Mouse (Mus musculus) G1E (cell line): ENCODE results near the gene Klf15. TPM values are rescaled to one million over a fixed set of nuclear protein-coding genes. Genes with fewer than 3 reads are reported as not detected.

Experiments
- ATAC-seq: 2 replicates; pipeline ENCODE4 v1.8.0; 2016; ENCODE audit warnings: mild to moderate bottlenecking; ENCODE audit not compliant: insufficient number of reproducible peaks, poor library complexity, low FRiP score, severe bottlenecking; ENCODE audit errors: extremely low read depth
- DNase-seq: peaks from one replicate; pipeline ENCODE4 v3.0.0; 2012; ENCODE audit warnings: low spot score
- H3K27me3 ChIP-seq: 2 replicates; pipeline ENCODE4 v1.6.1; 2012; ENCODE audit warnings: mild to moderate bottlenecking, low read length, inconsistent platforms; ENCODE audit not compliant: insufficient read depth
- H3K36me3 ChIP-seq: replicated peaks from 2 replicates; pipeline ENCODE3; 2012; ENCODE audit warnings: mild to moderate bottlenecking, inconsistent platforms
- H3K4me1 ChIP-seq: 2 replicates; pipeline ENCODE4 v1.6.1; 2012; ENCODE audit warnings: low read depth, low read length, inconsistent platforms, mixed read lengths; ENCODE audit not compliant: insufficient read depth
- H3K4me3 ChIP-seq: 2 replicates; pipeline ENCODE4 v1.5.1; 2012; ENCODE audit warnings: low read depth, mild to moderate bottlenecking, inconsistent platforms, low read length, moderate library complexity, mixed read lengths
- H3K9me3 ChIP-seq: replicated peaks from 2 replicates; pipeline ENCODE4 v1.6.1; 2012; ENCODE audit warnings: inconsistent platforms
- CTCF ChIP-seq: IDR thresholded peaks from 2 replicates; pipeline ENCODE4 v1.5.1; 2012; ENCODE audit warnings: low read depth, low read length, inconsistent platforms, mixed read lengths
- GATA1 ChIP-seq: IDR thresholded peaks from 2 replicates; pipeline ENCODE4 v1.6.1; 2012; ENCODE audit warnings: borderline replicate concordance, low read length, inconsistent platforms, mixed read lengths
- GATA2 ChIP-seq: IDR thresholded peaks from 2 replicates; pipeline ENCODE4 v1.6.1; 2012; ENCODE audit warnings: low read depth, low read length, inconsistent platforms, borderline replicate concordance
- POLR2AphosphoS5 ChIP-seq: IDR thresholded peaks from 2 replicates; pipeline ENCODE4 v1.6.1; 2012; ENCODE audit warnings: low read depth, low read length, inconsistent platforms; ENCODE audit not compliant: insufficient replicate concordance
- TAL1 ChIP-seq: conservative IDR thresholded peaks from 2 replicates; pipeline ENCODE4 v1.6.1; 2012; ENCODE audit warnings: low read depth, low read length, inconsistent platforms, mixed read lengths
- polyA plus RNA-seq: library from polyadenylated mRNA; stranded (reverse); fragments of >175 nt; gene quantifications from 2 replicates; pipeline ENCODE4 v1.2.3, GENCODE M21; 2012
- total RNA-seq, 2 experiments: library from RNA; stranded (forward) in 1 of 2; stranded (reverse) in 1 of 2; fragments of 200-1000 nt in 1 of 2; fragments of >200 nt in 1 of 2; fragmentation: Nextera tagmentation in 1 of 2; gene quantifications; 2 replicates each; pipeline ENCODE4 v1.2.3; 2014 to 2017

Klf15 gene
- total and polyA plus RNA-seq, 3 experiments: 0.05 TPM; not detected in 2

- TF ChIP-seq POLR2AphosphoS5: no peak
- Histone ChIP-seq H3K27me3 (peaks cover 7% of the 10 kb centered on the region; the same call in 1 of the 2 replicates), H3K9me3 (no peaks in the 10 kb centered on the region), H3K36me3 (no peaks in the 10 kb centered on the region), H3K4me3 (no peak overlapping the region), H3K4me1 (no peaks in the 10 kb centered on the region)
- ATAC-seq: no peak
- no peak for DNase-seq
Measured at GRCm38 (mm10) chr6:90494566-90494965, 32.2 kb downstream of the Klf15 start.

- Histone ChIP-seq H3K27me3 (peaks cover 7% of the 10 kb centered on the region; the same call in 1 of the 2 replicates), H3K4me3 (no peak overlapping the region), H3K36me3 (no peaks in the 10 kb centered on the region), H3K9me3 (no peaks in the 10 kb centered on the region), H3K4me1 (no peaks in the 10 kb centered on the region)
- TF ChIP-seq GATA2 (no peak), POLR2AphosphoS5 (no peak), CTCF (no peak), TAL1 (no peak)
- DNase-seq (no peak), ATAC-seq (no peak)
Measured at GRCm38 (mm10) chr6:90495282-90495912, 33.0 kb downstream of the Klf15 start.

GRCm38 (mm10) chr6:90496217-90496616, 33.8 kb downstream of the Klf15 start:
- ATAC-seq (no peak), DNase-seq (no peak)
- no peaks in the 10 kb centered on the region for H3K9me3 ChIP-seq
- no peaks in the 10 kb centered on the region for H3K4me1 ChIP-seq
- TF ChIP-seq POLR2AphosphoS5 (no peak), GATA2 (no peak), TAL1 (no peak), GATA1 (no peak), CTCF (no peak)
- H3K4me3 ChIP-seq: no peak overlapping the region
- H3K27me3 ChIP-seq: peaks cover 11% of the 10 kb centered on the region; the same call in 1 of the 2 replicates
- H3K36me3 ChIP-seq: no peaks in the 10 kb centered on the region

GRCm38 (mm10) chr6:90499509-90499908, 37.1 kb downstream of the Klf15 start:
- no peaks in the 10 kb centered on the region for H3K36me3 ChIP-seq
- ATAC-seq: no peak
- H3K4me3 ChIP-seq: no peak overlapping the region
- TF ChIP-seq CTCF (no peak), TAL1 (no peak), GATA2 (no peak), POLR2AphosphoS5 (no peak), GATA1 (no peak)
- H3K27me3 ChIP-seq: 0 out of 2 replicates have a peak, but pooled peaks cover 7% of the 10 kb centered on the region
- no peak for DNase-seq
- H3K9me3 ChIP-seq: no peaks in the 10 kb centered on the region
- H3K4me1 ChIP-seq: no peaks in the 10 kb centered on the region

GRCm38 (mm10) chr6:90501222-90501940, 39.0 kb downstream of the Klf15 start:
- Histone ChIP-seq H3K4me1 (no peaks in the 10 kb centered on the region), H3K27me3 (peaks cover 9% of the 10 kb centered on the region), H3K9me3 (no peaks in the 10 kb centered on the region), H3K4me3 (no peak overlapping the region), H3K36me3 (no peaks in the 10 kb centered on the region)
- DNase-seq (no peak), ATAC-seq (no peak)
- TF ChIP-seq POLR2AphosphoS5 (no peak), TAL1 (no peak), GATA1 (no peak), CTCF (no peak), GATA2 (no peak)

GRCm38 (mm10) chr6:90505906-90506305, 43.5 kb downstream of the Klf15 start:
- Histone ChIP-seq H3K4me3 (no peak overlapping the region), H3K27me3 (peaks cover 12% of the 10 kb centered on the region), H3K4me1 (no peaks in the 10 kb centered on the region), H3K9me3 (no peaks in the 10 kb centered on the region), H3K36me3 (no peaks in the 10 kb centered on the region)
- TF ChIP-seq GATA1: no peak
- TF ChIP-seq POLR2AphosphoS5: no peak
- TF ChIP-seq GATA2: no peak
- no peak for TF ChIP-seq TAL1
- no peak for TF ChIP-seq CTCF
- DNase-seq: no peak
- no peak for ATAC-seq
